Mouse (Mus musculus) brain, embryonic 14.5 days (tissue): ENCODE data around the gene Colca2. TPM values are rescaled to one million over a fixed set of nuclear protein-coding genes. Genes with fewer than 3 reads are reported as not detected.

Source experiments
- DNase-seq: peaks from one replicate; pipeline ENCODE4 v3.0.0-alpha.2; 2011; ENCODE audit warnings: low read depth
- CTCF ChIP-seq: fragments of 200-500 bp; IDR thresholded peaks from 2 replicates; pipeline ENCODE4 v1.5.1; 2012; ENCODE audit warnings: inconsistent platforms, mild to moderate bottlenecking, moderate library complexity, borderline replicate concordance; ENCODE audit not compliant: insufficient read depth, insufficient read length; ENCODE audit errors: extremely low read depth
- POLR2A ChIP-seq: fragments of 200-500 bp; IDR thresholded peaks from 2 replicates; pipeline ENCODE4 v1.6.1; 2012; ENCODE audit warnings: mild to moderate bottlenecking, inconsistent platforms, borderline replicate concordance; ENCODE audit not compliant: poor library complexity, insufficient read depth, insufficient read length, severe bottlenecking; ENCODE audit errors: extremely low read depth
- polyA plus RNA-seq: library from polyadenylated mRNA; depleted of rRNA; stranded (reverse); fragments of >200 nt; gene quantifications from 2 replicates; pipeline ENCODE4 v1.2.3, GENCODE M21; 2012

Gene Colca2
- polyA plus RNA-seq, 1 experiment, result 1.1 TPM

DNA sequence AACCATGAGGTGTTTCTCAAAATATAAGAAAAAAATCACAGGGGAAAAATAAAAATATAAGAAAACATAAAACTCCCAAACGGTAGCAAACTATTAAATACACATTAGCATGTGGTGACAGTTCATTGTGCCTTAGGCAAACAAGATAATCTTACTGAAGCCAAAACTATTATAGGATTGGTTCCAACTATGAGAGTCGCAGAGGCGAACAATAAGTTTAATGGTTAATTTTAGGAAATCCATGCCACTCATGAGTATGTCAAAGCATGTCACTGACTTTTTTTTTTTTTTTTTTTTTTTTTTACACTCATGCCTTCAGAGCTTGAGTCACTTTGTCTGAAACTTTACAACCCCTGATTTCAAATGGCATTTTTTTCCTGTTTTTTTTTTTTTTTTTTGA, 28.0 kb upstream of the Colca2 start:
- DNase-seq, result no peak
- TF ChIP-seq POLR2A (no peak), CTCF (no peak)

DNA sequence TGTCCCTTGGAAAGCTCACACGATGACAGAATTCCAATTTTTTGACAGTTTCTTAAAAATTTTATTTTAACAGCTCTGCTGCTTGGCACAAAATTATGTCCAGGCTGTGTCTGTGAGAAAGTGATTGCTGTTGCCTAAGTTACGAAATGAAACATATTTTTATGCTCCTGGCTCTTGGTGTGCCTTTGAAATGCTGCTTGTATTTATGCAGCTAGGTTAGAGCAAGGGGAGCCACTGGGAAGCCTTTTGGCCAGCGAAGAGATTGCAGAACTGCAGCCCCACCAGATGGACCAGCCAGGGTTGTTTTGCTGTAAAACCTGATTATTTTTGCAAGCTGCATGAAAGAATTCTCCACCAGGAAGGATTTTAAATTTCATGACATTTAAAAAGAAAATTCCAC, 26.8 kb upstream of the Colca2 start:
- DNase-seq, result peak; percentile 67
- TF ChIP-seq POLR2A (no peak), CTCF (no peak)

GRCm38 (mm10) chr9:51303980-51304379, 25.6 kb upstream of the Colca2 start:
- no peak for TF ChIP-seq CTCF
- TF ChIP-seq POLR2A, result no peak
- no peak for DNase-seq

DNA sequence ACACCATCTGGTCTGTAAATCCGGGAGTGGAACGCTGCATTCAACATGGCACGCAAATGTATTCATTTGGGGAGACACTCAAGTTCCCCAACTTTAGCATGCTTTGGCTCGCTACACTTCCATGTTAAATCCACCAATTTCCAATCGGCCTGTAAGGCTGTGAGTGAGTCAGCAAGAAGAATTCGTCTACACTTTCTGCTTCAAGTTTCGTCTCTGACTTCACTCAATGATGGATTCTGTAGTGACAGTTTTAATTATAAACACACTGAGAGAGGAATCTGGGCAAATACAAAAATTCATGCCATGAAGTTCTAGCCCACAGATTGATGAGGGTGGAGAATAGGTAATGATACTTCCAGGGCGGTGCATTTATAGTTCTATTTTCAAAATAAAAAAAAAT, 15.2 kb upstream of the Colca2 start:
- DNase-seq, result no peak
- TF ChIP-seq CTCF, result no peak
- TF ChIP-seq POLR2A, result no peak

DNA sequence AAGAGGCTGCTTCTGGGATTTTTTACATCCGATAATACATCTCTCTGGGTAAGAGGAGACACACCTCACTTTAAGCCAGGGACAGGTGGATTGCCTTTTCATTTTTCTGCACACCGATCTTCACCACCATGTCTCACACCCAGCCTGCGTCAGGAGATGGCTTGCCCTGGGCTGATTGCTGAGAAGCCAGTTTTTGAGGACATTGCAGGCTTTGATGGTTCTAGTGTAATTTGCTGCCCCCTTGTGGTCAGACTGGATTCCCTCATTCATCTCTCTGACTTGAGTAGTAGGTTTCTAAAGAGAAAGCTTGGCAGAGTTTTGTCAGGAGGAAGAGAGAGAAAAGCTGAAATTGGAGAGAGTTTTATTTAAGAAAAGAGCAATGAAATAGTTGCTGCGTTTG, 14.3 kb upstream of the Colca2 start:
- TF ChIP-seq POLR2A, result no peak
- peak; percentile 76 for TF ChIP-seq CTCF
- peak; percentile 94 for DNase-seq

- TF ChIP-seq CTCF (no peak), POLR2A (no peak)
- no peak for DNase-seq
Observed at GRCm38 (mm10) chr9:51290980-51291379, 12.6 kb upstream of the Colca2 start.

DNA sequence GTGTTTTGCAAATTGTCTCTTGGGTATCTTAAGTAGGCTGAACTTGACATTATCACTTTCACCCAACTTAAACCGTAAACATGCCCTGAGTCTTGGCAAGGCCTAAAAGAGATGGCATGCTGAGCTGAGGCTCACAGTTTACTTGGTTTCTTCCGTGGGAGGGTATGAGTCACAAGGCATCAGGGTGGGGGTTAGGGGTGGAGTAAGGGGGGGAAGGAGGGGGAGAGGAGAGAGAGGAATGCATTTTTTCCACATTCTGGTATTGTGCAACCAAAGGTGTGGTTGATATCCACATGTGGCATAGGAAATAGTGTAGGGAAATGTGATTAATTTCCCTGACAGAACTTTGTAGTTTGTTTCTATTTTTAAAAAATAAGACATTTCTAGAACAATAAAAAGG, 7.7 kb upstream of the Colca2 start:
- no peak for TF ChIP-seq CTCF
- TF ChIP-seq POLR2A, result no peak
- no peak for DNase-seq

GRCm38 (mm10) chr9:51277834-51278498, 403 bp downstream of the Colca2 start:
- DNase-seq, result no peak
- no peak for TF ChIP-seq CTCF
- TF ChIP-seq POLR2A, result no peak

- TF ChIP-seq POLR2A (no peak), CTCF (no peak)
- no peak for DNase-seq
Observed at GRCm38 (mm10) chr9:51274678-51275077, 3.7 kb downstream of the Colca2 start.

GRCm38 (mm10) chr9:51273581-51274154, 4.7 kb downstream of the Colca2 start:
- DNase-seq, result no peak
- no peak for TF ChIP-seq POLR2A
- TF ChIP-seq CTCF, result no peak

DNA sequence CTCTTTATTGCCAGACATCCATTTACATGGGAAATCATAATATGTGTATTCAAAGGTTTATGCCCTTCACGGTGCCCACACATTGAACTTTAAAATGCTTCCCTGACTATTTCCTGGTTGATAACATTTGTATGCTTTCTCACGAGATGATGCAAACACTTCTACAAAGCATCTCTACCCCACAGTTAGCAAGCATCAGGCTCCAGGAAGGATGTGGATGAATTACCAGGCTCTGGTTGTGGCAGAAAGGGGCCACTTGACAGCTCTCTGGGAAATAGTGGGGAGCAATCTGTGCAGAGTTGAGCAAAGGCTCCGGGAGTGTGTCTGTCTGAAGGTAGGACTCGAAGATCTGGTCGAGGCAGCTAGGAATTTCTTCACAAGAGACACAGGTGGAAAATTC, 6.3 kb downstream of the Colca2 start:
- TF ChIP-seq CTCF, result no peak
- no peak for TF ChIP-seq POLR2A
- no peak for DNase-seq

DNA sequence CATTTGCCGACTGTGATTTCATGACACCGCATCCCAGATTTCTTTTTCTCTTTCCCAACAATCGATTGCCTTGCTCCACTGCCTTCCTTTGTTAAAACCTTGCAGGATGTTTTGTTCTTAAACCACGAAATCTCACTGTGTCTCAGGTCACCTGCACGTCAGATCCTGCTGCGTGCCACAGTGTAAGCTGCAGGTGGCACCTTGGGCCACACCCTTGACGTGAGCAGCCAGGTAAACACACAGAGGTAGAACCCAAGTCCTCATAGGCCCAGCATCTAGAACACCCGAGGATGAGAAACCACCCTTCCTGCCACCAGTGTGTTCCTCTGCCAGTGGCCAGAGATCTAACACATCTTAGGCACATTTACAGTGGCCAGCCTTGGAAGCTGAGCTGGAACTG, 7.3 kb downstream of the Colca2 start:
- DNase-seq, result no peak
- TF ChIP-seq CTCF (no peak), POLR2A (no peak)

GRCm38 (mm10) chr9:51268852-51269251, 9.5 kb downstream of the Colca2 start:
- no peak for TF ChIP-seq CTCF
- TF ChIP-seq POLR2A, result no peak
- no peak for DNase-seq

- no peak for DNase-seq
- no peak for TF ChIP-seq POLR2A
Observed at GRCm38 (mm10) chr9:51258426-51258825, 19.9 kb downstream of the Colca2 start.

GRCm38 (mm10) chr9:51256780-51257502, 21.4 kb downstream of the Colca2 start:
- no peak for TF ChIP-seq CTCF
- TF ChIP-seq POLR2A, result no peak
- DNase-seq, result peak; percentile 19
